Mouse (Mus musculus) cortical plate, adult 2 months (tissue): ENCODE measurements around the gene Tnfaip2.

ENCODE experiments used
- CTCF ChIP-seq: fragments of 200-500 bp; IDR thresholded peaks from 2 replicates; pipeline ENCODE4 v1.5.1; 2011; ENCODE audit warnings: mild to moderate bottlenecking, control low read depth, low read length; ENCODE audit not compliant: insufficient read depth; ENCODE audit errors: extremely low read depth
- POLR2A ChIP-seq: fragments of 200-500 bp; IDR thresholded peaks from 2 replicates; pipeline ENCODE4 v1.6.1; 2011; ENCODE audit warnings: mild to moderate bottlenecking, low read length, control low read depth; ENCODE audit not compliant: insufficient read depth; ENCODE audit errors: extremely low read depth

GRCm38 (mm10) chr12:111447350-111447749 is 5.1 kb downstream of the Tnfaip2 start:
- TF ChIP-seq CTCF (no peak), POLR2A (no peak)
